Mouse (Mus musculus): ENCODE results near the gene Hoxd12.

Hoxd12 gene

GRCm38 (mm10) chr2:74681594-74682531 is 7.0 kb downstream of the Hoxd12 start:
- DNase-seq (ENCODE audit: low read depth, low spot score): no peak

GRCm38 (mm10) chr2:74682796-74683195 is 8.0 kb downstream of the Hoxd12 start:
- no peak for DNase-seq (ENCODE audit: low read depth, low spot score)

GRCm38 (mm10) chr2:74683471-74683951 is 8.7 kb downstream of the Hoxd12 start:
- DNase-seq (ENCODE audit: low read depth, low spot score): no peak

GRCm38 (mm10) chr2:74684106-74684505 is 9.3 kb downstream of the Hoxd12 start:
- no peak for DNase-seq (ENCODE audit: low read depth, low spot score)

GRCm38 (mm10) chr2:74685059-74685603 is 10.3 kb downstream of the Hoxd12 start:
- DNase-seq (ENCODE audit: low read depth, low spot score): no peak

- no peak for DNase-seq (ENCODE audit: low read depth, low spot score)
Observed at GRCm38 (mm10) chr2:74686301-74686987, 11.6 kb downstream of the Hoxd12 start.

GRCm38 (mm10) chr2:74686988-74687697 is 12.3 kb downstream of the Hoxd12 start:
- DNase-seq (ENCODE audit: low read depth, low spot score): no peak

- DNase-seq (ENCODE audit: low read depth, low spot score): no peak
Observed at GRCm38 (mm10) chr2:74687698-74688555, 13.1 kb downstream of the Hoxd12 start.

GRCm38 (mm10) chr2:74688795-74689573 is 14.2 kb downstream of the Hoxd12 start:
- no peak for DNase-seq (ENCODE audit: low read depth, low spot score)

GRCm38 (mm10) chr2:74689574-74690337 is 14.9 kb downstream of the Hoxd12 start:
- DNase-seq (ENCODE audit: low read depth, low spot score): no peak

GRCm38 (mm10) chr2:74690338-74690716 is 15.5 kb downstream of the Hoxd12 start:
- DNase-seq (ENCODE audit: low read depth, low spot score): no peak

- DNase-seq (ENCODE audit: low read depth, low spot score): no peak
Observed at GRCm38 (mm10) chr2:74691022-74691951, 16.5 kb downstream of the Hoxd12 start, which contains the start of gene Hoxd10. Gene Hoxd10 (plus strand): TSS chr2:74691924.

GRCm38 (mm10) chr2:74691995-74692807 is 17.4 kb downstream of the Hoxd12 start:
- DNase-seq (ENCODE audit: low read depth, low spot score): no peak

- DNase-seq (ENCODE audit: low read depth, low spot score): no peak
Observed at GRCm38 (mm10) chr2:74692808-74693431, 18.1 kb downstream of the Hoxd12 start.

GRCm38 (mm10) chr2:74693432-74693827 is 18.6 kb downstream of the Hoxd12 start:
- DNase-seq (ENCODE audit: low read depth, low spot score): no peak

GRCm38 (mm10) chr2:74694066-74694465 is 19.3 kb downstream of the Hoxd12 start:
- DNase-seq (ENCODE audit: low read depth, low spot score): no peak

GRCm38 (mm10) chr2:74695383-74695782 is 20.6 kb downstream of the Hoxd12 start:
- no peak for DNase-seq (ENCODE audit: low read depth, low spot score)
